Mouse (Mus musculus) hindlimb bud, embryonic 11.5 days (tissue): ENCODE data around the gene Magohb.
"Not testable (repeated sequence)": the region's sequence is repeated elsewhere in the genome, so short reads cannot be mapped to it uniquely, and the experiment has no call there.

Source experiments
- DNase-seq: peaks from one replicate; pipeline ENCODE4 v3.0.0-alpha.2; 2012; ENCODE audit warnings: low read depth, low spot score; ENCODE audit errors: extremely low spot score

The Magohb gene

GRCm38 (mm10) chr6:131292991-131293788 is at the start of gene Magohb:
Gene Magohb, minus strand, starts transcription at chr6:131293244.
- peak; percentile 24 for DNase-seq

- DNase-seq: no peak
Observed at GRCm38 (mm10) chr6:131340082-131340481, 47.0 kb upstream of the Magohb start.

GRCm38 (mm10) chr6:131339309-131339708 is 46.3 kb upstream of the Magohb start:
- DNase-seq: no peak

GRCm38 (mm10) chr6:131338787-131339186 is 45.7 kb upstream of the Magohb start:
- DNase-seq: no peak

GRCm38 (mm10) chr6:131327076-131327475 is 34.0 kb upstream of the Magohb start:
- no peak for DNase-seq

- no peak for DNase-seq
Observed at GRCm38 (mm10) chr6:131321854-131322639, 29.0 kb upstream of the Magohb start.

GRCm38 (mm10) chr6:131316155-131317101 is 23.4 kb upstream of the Magohb start:
- DNase-seq: no peak

GRCm38 (mm10) chr6:131308031-131308430 is 15.0 kb upstream of the Magohb start:
- no peak for DNase-seq

- no peak for DNase-seq
Observed at GRCm38 (mm10) chr6:131304776-131305175, 11.7 kb upstream of the Magohb start.

GRCm38 (mm10) chr6:131298531-131298930 is 5.5 kb upstream of the Magohb start:
- DNase-seq: no peak

- DNase-seq: no peak
Observed at GRCm38 (mm10) chr6:131294435-131295112, 1.5 kb upstream of the Magohb start.

GRCm38 (mm10) chr6:131293916-131294315 is 872 bp upstream of the Magohb start:
- no peak for DNase-seq

- no peak for DNase-seq
Observed at GRCm38 (mm10) chr6:131292276-131292990, 611 bp downstream of the Magohb start.

- DNase-seq: no peak
Observed at GRCm38 (mm10) chr6:131290430-131290829, 2.6 kb downstream of the Magohb start.

GRCm38 (mm10) chr6:131278160-131278559 is 14.9 kb downstream of the Magohb start:
- DNase-seq: not testable (repeated sequence)

- DNase-seq: no peak
Observed at GRCm38 (mm10) chr6:131276659-131277058, 16.4 kb downstream of the Magohb start.

- DNase-seq: no peak
Observed at GRCm38 (mm10) chr6:131272311-131272710, 20.7 kb downstream of the Magohb start.

GRCm38 (mm10) chr6:131270312-131270711 is 22.7 kb downstream of the Magohb start:
- no peak for DNase-seq

- DNase-seq: no peak
Observed at GRCm38 (mm10) chr6:131269599-131269998, 23.4 kb downstream of the Magohb start.

GRCm38 (mm10) chr6:131264175-131264574 is 28.9 kb downstream of the Magohb start:
- no peak for DNase-seq
